Mouse (Mus musculus) midbrain, embryonic 15.5 days (tissue): Measurements from ENCODE around the gene Acvrl1. TPM values are rescaled to one million over a fixed set of nuclear protein-coding genes. Genes with fewer than 3 reads are reported as not detected.

Experiments
- ATAC-seq: fragments of 200-750 bp; cut with Nextera tagmentation; replicated peaks from 2 replicates; pipeline ENCODE4 v1.8.0; 2017; ENCODE audit warnings: moderate TSS enrichment
- H3K27ac ChIP-seq: fragments of 300-500 bp; sonication (generic); 2 replicates; pipeline ENCODE4 v1.5.1; 2015; ENCODE audit warnings: mild to moderate bottlenecking, inconsistent platforms
- H3K27me3 ChIP-seq: fragments of 300-500 bp; sonication (generic); replicated peaks from 2 replicates; pipeline ENCODE4 v1.6.1; 2015; ENCODE audit warnings: inconsistent platforms
- H3K36me3 ChIP-seq: fragments of 300-500 bp; sonication (generic); replicated peaks from 2 replicates; pipeline ENCODE4 v1.6.1; 2015; ENCODE audit warnings: inconsistent platforms
- H3K4me1 ChIP-seq: fragments of 300-500 bp; sonication (generic); 2 replicates; pipeline ENCODE4 v1.6.1; 2015; ENCODE audit warnings: inconsistent platforms
- H3K4me2 ChIP-seq: fragments of 300-500 bp; sonication (generic); 2 replicates; pipeline ENCODE4 v1.6.1; 2015; ENCODE audit warnings: inconsistent platforms, mild to moderate bottlenecking, moderate library complexity
- H3K4me3 ChIP-seq: fragments of 300-500 bp; sonication (generic); 2 replicates; pipeline ENCODE4 v1.5.1; 2015; ENCODE audit warnings: mild to moderate bottlenecking, inconsistent platforms
- H3K9ac ChIP-seq: fragments of 300-500 bp; sonication (generic); 2 replicates; pipeline ENCODE4 v1.6.1; 2015; ENCODE audit warnings: mild to moderate bottlenecking, inconsistent platforms
- H3K9me3 ChIP-seq: fragments of 300-500 bp; sonication (generic); 2 replicates; pipeline ENCODE4 v1.6.1; 2016; ENCODE audit warnings: inconsistent platforms
- WGBS: fragments of 180-500 bp; shearing (Covaris S2); methylation state at CpG from one replicate; pipeline ENCODE4 v1.1.7; 2015; ENCODE audit warnings: mixed read lengths; 5-methylcytosine and 5-hydroxymethylcytosine counted together
- microRNA-seq: library from miRNA; unstranded; fragments of <30 nt; microRNA quantifications from one replicate; pipeline ENCODE4, GENCODE M21; 2016
- polyA plus RNA-seq: library from polyadenylated mRNA; unstranded; fragments of >200 nt; fragmentation: Nextera tagmentation; extraction: Ambion mirVana; gene quantifications from 2 replicates; pipeline ENCODE4 v1.2.1, GENCODE M21; 2015

The Acvrl1 gene
- polyA plus RNA-seq, 1 experiment from 2014 or later = 8.7 TPM

GRCm38 (mm10) chr15:101191459-101192259, 63.3 kb downstream of the Acvrl1 start:
- H3K27me3 ChIP-seq = no peaks in the 10 kb centered on the region
- peak; percentile 35; the same call in 1 of the 2 replicates for ATAC-seq
- H3K4me2 ChIP-seq = no peak overlapping the region
- no peak overlapping the region for H3K4me3 ChIP-seq
- H3K9ac ChIP-seq = no peak overlapping the region
- 12% methylated on average over 13 of the region's 13 CpGs for WGBS
- H3K27ac ChIP-seq = no peak overlapping the region
- H3K9me3 ChIP-seq = no peaks in the 10 kb centered on the region
- peaks cover 27% of the 10 kb centered on the region for H3K4me1 ChIP-seq
- peaks cover 25% of the 10 kb centered on the region for H3K36me3 ChIP-seq

GRCm38 (mm10) chr15:101192260-101192640, 63.9 kb downstream of the Acvrl1 start:
- WGBS = 36% methylated on average over 7 of the region's 7 CpGs
- peaks cover 27% of the 10 kb centered on the region for H3K4me1 ChIP-seq
- H3K9me3 ChIP-seq = no peaks in the 10 kb centered on the region
- no peak overlapping the region for H3K27ac ChIP-seq
- no peak for ATAC-seq
- H3K4me2 ChIP-seq = no peak overlapping the region
- no peak overlapping the region for H3K9ac ChIP-seq
- no peaks in the 10 kb centered on the region for H3K27me3 ChIP-seq
- H3K36me3 ChIP-seq = peaks cover 26% of the 10 kb centered on the region
- no peak overlapping the region for H3K4me3 ChIP-seq

DNA sequence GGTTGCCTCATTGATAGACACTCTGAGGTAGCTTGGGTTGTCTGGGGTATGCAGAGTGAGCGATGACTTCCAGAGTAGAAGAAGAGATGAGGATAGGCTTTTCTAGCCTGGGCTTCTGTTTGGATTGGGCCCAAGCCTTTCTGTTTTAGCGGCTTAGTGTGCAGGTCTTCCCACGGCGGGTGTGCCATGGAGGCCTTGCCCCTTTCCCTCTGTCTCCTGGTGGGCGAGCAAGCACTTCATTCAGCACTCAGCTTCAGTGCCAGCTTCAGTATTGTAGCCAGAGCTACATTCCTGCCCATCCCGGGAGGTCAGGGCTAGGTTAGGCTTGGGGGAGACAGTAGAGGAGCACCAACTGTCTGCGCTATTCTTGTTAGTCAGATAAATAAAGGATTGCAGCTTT, 64.3 kb downstream of the Acvrl1 start:
- H3K27me3 ChIP-seq = no peaks in the 10 kb centered on the region
- peaks cover 26% of the 10 kb centered on the region for H3K36me3 ChIP-seq
- H3K9me3 ChIP-seq = no peaks in the 10 kb centered on the region
- WGBS = 85% methylated on average over 7 of the region's 7 CpGs
- no peak for ATAC-seq
- H3K9ac ChIP-seq = no peak overlapping the region
- H3K27ac ChIP-seq = no peak overlapping the region
- H3K4me3 ChIP-seq = no peak overlapping the region
- no peak overlapping the region for H3K4me2 ChIP-seq
- peaks cover 27% of the 10 kb centered on the region for H3K4me1 ChIP-seq

DNA sequence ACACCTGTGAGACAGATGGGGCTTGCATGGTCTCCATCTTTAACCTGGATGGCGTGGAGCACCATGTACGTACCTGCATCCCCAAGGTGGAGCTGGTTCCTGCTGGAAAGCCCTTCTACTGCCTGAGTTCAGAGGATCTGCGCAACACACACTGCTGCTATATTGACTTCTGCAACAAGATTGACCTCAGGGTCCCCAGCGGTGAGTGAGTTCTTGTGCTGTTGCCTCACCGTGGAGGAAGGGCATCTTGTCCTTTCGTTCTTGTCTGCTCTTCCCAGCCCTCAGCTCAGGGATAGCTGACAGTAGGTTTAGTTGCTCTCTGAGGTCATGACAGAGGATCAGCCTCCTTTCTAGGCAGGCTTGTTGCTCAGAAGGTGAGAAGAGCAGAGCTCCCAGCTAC, 65.6 kb downstream of the Acvrl1 start:
- H3K4me1 ChIP-seq = peaks cover 27% of the 10 kb centered on the region
- ATAC-seq = no peak
- H3K27me3 ChIP-seq = no peaks in the 10 kb centered on the region
- no peak overlapping the region for H3K4me2 ChIP-seq
- no peak overlapping the region for H3K4me3 ChIP-seq
- peaks cover 29% of the 10 kb centered on the region for H3K36me3 ChIP-seq
- 95% methylated on average over 6 of the region's 6 CpGs for WGBS
- H3K27ac ChIP-seq = no peak overlapping the region
- no peaks in the 10 kb centered on the region for H3K9me3 ChIP-seq
- no peak overlapping the region for H3K9ac ChIP-seq

Small RNAs within 50 kb of the gene (microRNA-seq; reads per million reads assigned to microRNA genes)
- 0.74 reads per million for gene Mir6962

Other genes starting within 250 kb of the Acvrl1 start
- not detected in 2 replicates for gene Gm47841, start 81.1 kb upstream of the Acvrl1 start, polyA plus RNA-seq
- 0.09 TPM in 1 of 2 replicates, not detected in the other for gene Fignl2, start 50.0 kb upstream of the Acvrl1 start, polyA plus RNA-seq
- not detected in 2 replicates for gene Ankrd33, start 12.8 kb upstream of the Acvrl1 start, polyA plus RNA-seq
- gene Acvr1b, start 45.5 kb downstream of the Acvrl1 start, polyA plus RNA-seq = 23.3 and 24.9 TPM in 2 replicates
- gene Grasp, start 95.7 kb downstream of the Acvrl1 start, polyA plus RNA-seq = 1.3 and 1.9 TPM in 2 replicates
- 4.2 and 4.9 TPM in 2 replicates for gene Nr4a1, start 125.7 kb downstream of the Acvrl1 start, polyA plus RNA-seq
- 83.9 and 84.3 TPM in 2 replicates for gene Atg101, start 155.8 kb downstream of the Acvrl1 start, polyA plus RNA-seq
- 0.28 and 0.45 TPM in 2 replicates for gene 6030408B16Rik, start 164.7 kb downstream of the Acvrl1 start, polyA plus RNA-seq
- 0.09 and 0.23 TPM in 2 replicates for gene Krt80, start 241.6 kb downstream of the Acvrl1 start, polyA plus RNA-seq